Mouse (Mus musculus): ENCODE results near the gene Emsy. TPM values are rescaled to one million over a fixed set of nuclear protein-coding genes. Genes with fewer than 3 reads are reported as not detected.

Emsy gene
- total RNA-seq (2021) = 10 to 100 TPM; 16.0 to 16.5 TPM
- long read RNA-seq, experiment 1, full-length matches to known transcripts = 1 of 2 reads
- long read RNA-seq, experiment 1, partial matches to known transcripts = 0 of 2 reads
- long read RNA-seq, experiment 1, other reads (novel, unspliced or antisense) = 1 of 2 reads
- long read RNA-seq, experiment 2, partial matches to known transcripts = 0 of 4 reads
- long read RNA-seq, experiment 2, other reads (novel, unspliced or antisense) = 4 of 4 reads

GRCm38 (mm10) chr7:98656531-98657221 is at the start of gene Emsy:
Gene Emsy, minus strand, starts transcription at chr7:98656783.
- peak; percentile 89 to 91 for DNase-seq
- intact Hi-C loops (cut with DNase I) = loop anchor here (2.0 kb wide), 1 partner anchor 46 kb away; the partner anchor contains the start of gene Thap12

- intact Hi-C loops (cut with DNase I) = no loop called here
- no peak for DNase-seq
These were observed 47.7 kb upstream of the Emsy start for GRCm38 (mm10) chr7:98704276-98704675.

- intact Hi-C loops (cut with DNase I) = loop anchor here (2.0 kb wide), 1 partner anchor 47 kb away; the partner anchor contains the start of gene Emsy
- DNase-seq = peak; percentile 5 to 34
These were observed 46.8 kb upstream of the Emsy start for GRCm38 (mm10) chr7:98703365-98703881.

- DNase-seq = peak; percentile 97 to 99
- intact Hi-C loops (cut with DNase I) = loop anchor here (2.0 kb wide), 1 partner anchor 46 kb away; the partner anchor contains the start of gene Emsy
These were observed 46.0 kb upstream of the Emsy start, which contains the start of gene Thap12 for GRCm38 (mm10) chr7:98702283-98703240. Gene Thap12, plus strand, starts transcription at chr7:98703103.

GRCm38 (mm10) chr7:98701771-98702170 is 45.2 kb upstream of the Emsy start:
- intact Hi-C loops (cut with DNase I) = loop anchor here (2.0 kb wide), 1 partner anchor 45 kb away; the partner anchor contains the start of gene Emsy
- no peak for DNase-seq

GRCm38 (mm10) chr7:98698590-98698989 is 42.0 kb upstream of the Emsy start:
- no peak for DNase-seq
- intact Hi-C loops (cut with DNase I) = loop anchor here (5.0 kb wide), 1 partner anchor 216 kb away; no protein-coding TSS in a partner anchor

GRCm38 (mm10) chr7:98698041-98698440 is 41.5 kb upstream of the Emsy start:
- intact Hi-C loops (cut with DNase I) = loop anchor here (5.0 kb wide), 1 partner anchor 216 kb away; no protein-coding TSS in a partner anchor

GRCm38 (mm10) chr7:98697496-98697895 is 40.9 kb upstream of the Emsy start:
- DNase-seq = no peak
- intact Hi-C loops (cut with DNase I) = loop anchor here (5.0 kb wide), 1 partner anchor 215 kb away; no protein-coding TSS in a partner anchor

More at GRCm38 (mm10) chr7:98698041-98698440, 41.5 kb upstream of the Emsy start:
- DNase-seq = no peak

- no peak for DNase-seq
- intact Hi-C loops (cut with DNase I) = no loop called here
These were observed 37.5 kb upstream of the Emsy start for GRCm38 (mm10) chr7:98694046-98694445.

- no peak for DNase-seq
- intact Hi-C loops (cut with DNase I) = no loop called here
These were observed 36.4 kb upstream of the Emsy start for GRCm38 (mm10) chr7:98692761-98693546.

GRCm38 (mm10) chr7:98690831-98691230 is 34.2 kb upstream of the Emsy start:
- intact Hi-C loops (cut with DNase I) = no loop called here
- DNase-seq = no peak

GRCm38 (mm10) chr7:98690126-98690525 is 33.5 kb upstream of the Emsy start:
- intact Hi-C loops (cut with DNase I) = no loop called here
- DNase-seq = no peak

- DNase-seq = peak in 1 of 2 experiments; percentile 29
- intact Hi-C loops (cut with DNase I) = no loop called here
These were observed 29.3 kb upstream of the Emsy start for GRCm38 (mm10) chr7:98685895-98686294.

- intact Hi-C loops (cut with DNase I) = no loop called here
- no peak for DNase-seq
These were observed 26.2 kb upstream of the Emsy start for GRCm38 (mm10) chr7:98682821-98683220.

GRCm38 (mm10) chr7:98680691-98681090 is 24.1 kb upstream of the Emsy start:
- no peak for DNase-seq
- intact Hi-C loops (cut with DNase I) = no loop called here

GRCm38 (mm10) chr7:98678441-98678840 is 21.9 kb upstream of the Emsy start:
- intact Hi-C loops (cut with DNase I) = no loop called here
- DNase-seq = no peak

- intact Hi-C loops (cut with DNase I) = no loop called here
- no peak for DNase-seq
These were observed 20.9 kb upstream of the Emsy start for GRCm38 (mm10) chr7:98677511-98677910.

- intact Hi-C loops (cut with DNase I) = no loop called here
These were observed 17.8 kb upstream of the Emsy start for GRCm38 (mm10) chr7:98674344-98674743.

GRCm38 (mm10) chr7:98672241-98672955 is 15.8 kb upstream of the Emsy start:
- intact Hi-C loops (cut with DNase I) = no loop called here
- DNase-seq = peak; percentile 56

More at GRCm38 (mm10) chr7:98674344-98674743, 17.8 kb upstream of the Emsy start:
- DNase-seq = no peak
